Mouse (Mus musculus) small intestine, adult 2 months (tissue): ENCODE results near the gene Sema6d.

ENCODE experiments used
- CTCF ChIP-seq: fragments of 200-500 bp; IDR thresholded peaks from 2 replicates; pipeline ENCODE4 v1.5.1; 2012; ENCODE audit warnings: low read depth, mild to moderate bottlenecking, control low read depth, inconsistent platforms, low read length, moderate library complexity, mixed read lengths; ENCODE audit not compliant: insufficient replicate concordance, insufficient read length; ENCODE audit errors: extremely low read depth
- POLR2A ChIP-seq: fragments of 200-500 bp; IDR thresholded peaks from 2 replicates; pipeline ENCODE4 v1.6.1; 2012; ENCODE audit warnings: low read depth, mild to moderate bottlenecking, control low read depth, inconsistent platforms, low read length, moderate library complexity

GRCm38 (mm10) chr2:124271156-124271555 lies 181.4 kb downstream of the Sema6d start:
- no peak for TF ChIP-seq CTCF
- TF ChIP-seq POLR2A, result no peak
